Mouse (Mus musculus) heart, postnatal 0 days (tissue): ENCODE results near the gene Cchcr1.

ENCODE experiments used
- CTCF ChIP-seq: IDR thresholded peaks from 2 replicates; pipeline ENCODE4 v1.5.1; 2016; ENCODE audit warnings: antibody characterized with exemption, control low read depth, low read depth
- EP300 ChIP-seq: IDR thresholded peaks from 2 replicates; pipeline ENCODE4 v1.6.1; 2016; ENCODE audit warnings: antibody characterized with exemption, low read depth

DNA sequence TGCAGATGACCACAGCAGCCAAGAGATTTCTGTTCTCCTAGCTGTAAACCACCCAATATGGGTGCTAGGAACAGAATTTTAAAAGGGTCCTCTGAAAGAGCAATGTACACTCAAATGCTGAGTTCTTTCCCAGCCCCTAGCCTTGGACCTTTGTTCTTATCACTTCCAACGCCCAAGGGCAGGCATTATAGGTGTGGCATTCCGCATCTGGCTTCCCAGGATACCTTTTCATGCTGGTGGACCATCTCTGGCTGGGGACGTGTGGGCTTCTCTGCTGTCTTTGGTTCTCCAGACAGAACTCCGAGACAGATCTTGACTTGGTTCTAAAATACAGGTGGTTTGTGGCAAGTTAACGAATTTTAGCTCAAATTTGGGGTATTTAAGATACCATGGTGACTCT is 14.1 kb upstream of the Cchcr1 start:
- TF ChIP-seq CTCF (no peak), EP300 (no peak)
